Mouse (Mus musculus) kidney, embryonic 16.5 days (tissue): ENCODE data around the gene Gimap7. TPM values are rescaled to one million over a fixed set of nuclear protein-coding genes. Genes with fewer than 3 reads are reported as not detected.

Experiments
- ATAC-seq: fragments of 200-750 bp; cut with Nextera tagmentation; 2 replicates; pipeline ENCODE4 v1.8.0; 2017; ENCODE audit warnings: moderate TSS enrichment; ENCODE audit not compliant: low FRiP score, low TSS enrichment
- H3K27ac ChIP-seq: fragments of 300-500 bp; sonication (generic); 2 replicates; pipeline ENCODE4 v1.5.1; 2014; ENCODE audit warnings: low read length
- H3K27me3 ChIP-seq: fragments of 300-500 bp; sonication (generic); 2 replicates; pipeline ENCODE4 v1.6.1; 2014; ENCODE audit warnings: low read length, control low read depth, mixed read lengths; ENCODE audit not compliant: insufficient read depth
- H3K36me3 ChIP-seq: fragments of 300-500 bp; sonication (generic); 2 replicates; pipeline ENCODE4 v1.6.1; 2014; ENCODE audit warnings: low read length, control low read depth, mixed read lengths; ENCODE audit not compliant: insufficient read depth
- H3K4me1 ChIP-seq: fragments of 300-500 bp; sonication (generic); 2 replicates; pipeline ENCODE4 v1.6.1; 2014; ENCODE audit warnings: low read length, control low read depth, mixed read lengths; ENCODE audit not compliant: insufficient read depth
- H3K4me2 ChIP-seq: fragments of 300-500 bp; sonication (generic); replicated peaks from 2 replicates; pipeline ENCODE4 v1.6.1; 2014; ENCODE audit warnings: low read depth, low read length
- H3K4me3 ChIP-seq: fragments of 300-500 bp; sonication (generic); 2 replicates; pipeline ENCODE4 v1.5.1; 2014; ENCODE audit warnings: mild to moderate bottlenecking, low read length
- H3K9ac ChIP-seq: fragments of 300-500 bp; sonication (generic); replicated peaks from 2 replicates; pipeline ENCODE4 v1.6.1; 2014; ENCODE audit warnings: low read length
- H3K9me3 ChIP-seq: fragments of 300-500 bp; sonication (generic); 2 replicates; pipeline ENCODE4 v1.6.1; 2016; ENCODE audit warnings: low read length, control low read depth
- WGBS: fragments of 180-500 bp; shearing (Covaris S2); extraction: QIAGEN DNeasy Blood & Tissue Kit; methylation state at CpG from one replicate; pipeline ENCODE4 v1.1.7; 2014; 5-methylcytosine and 5-hydroxymethylcytosine counted together
- polyA plus RNA-seq: library from polyadenylated mRNA; unstranded; fragments of >200 nt; fragmentation: Nextera tagmentation; extraction: Ambion mirVana; gene quantifications from 2 replicates; pipeline ENCODE4 v1.2.1, GENCODE M21; 2015

The Gimap7 gene
- polyA plus RNA-seq = not detected in 2 replicates

DNA sequence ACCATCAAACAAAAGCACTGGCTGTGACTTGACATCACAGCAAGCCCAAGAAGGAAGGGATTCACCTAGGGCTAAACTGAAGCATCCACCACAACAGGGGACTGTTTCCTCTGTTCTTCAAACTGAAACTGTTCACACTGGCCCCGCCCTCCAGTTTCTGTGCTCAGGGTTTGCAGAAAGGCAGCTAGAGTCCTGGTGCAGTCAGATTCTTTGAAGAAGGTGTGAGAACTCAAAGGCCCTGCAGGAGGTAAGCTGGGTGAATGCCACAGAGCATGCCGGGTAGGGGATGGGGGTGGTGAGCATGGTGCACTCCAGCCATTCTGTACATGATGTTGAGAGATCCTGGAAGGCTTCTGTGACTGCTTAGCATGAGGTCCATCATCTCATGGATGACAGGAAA lies at the start of gene Gimap7, which contains the start of gene Gm28053:
TSS of gene Gimap7 (plus strand) at position 167 of the 400 bp plus-strand sequence.
TSS of gene Gm28053 (plus strand) at position 153 of the 400 bp plus-strand sequence.
- no peak within 1 kb of the TSS for H3K9ac ChIP-seq
- no peak within 1 kb of the TSS for H3K4me2 ChIP-seq
- no peaks in the 10 kb centered on the region for H3K27me3 ChIP-seq
- 58% methylated on average over 2 of the region's 2 CpGs for WGBS
- ATAC-seq = no peak
- no peaks in the 10 kb centered on the region for H3K9me3 ChIP-seq
- no peak within 1 kb of the TSS for H3K27ac ChIP-seq
- H3K4me1 ChIP-seq = no peaks in the 10 kb centered on the region
- H3K36me3 ChIP-seq = no peaks in the 10 kb centered on the region
- no peak within 1 kb of the TSS for H3K4me3 ChIP-seq

DNA sequence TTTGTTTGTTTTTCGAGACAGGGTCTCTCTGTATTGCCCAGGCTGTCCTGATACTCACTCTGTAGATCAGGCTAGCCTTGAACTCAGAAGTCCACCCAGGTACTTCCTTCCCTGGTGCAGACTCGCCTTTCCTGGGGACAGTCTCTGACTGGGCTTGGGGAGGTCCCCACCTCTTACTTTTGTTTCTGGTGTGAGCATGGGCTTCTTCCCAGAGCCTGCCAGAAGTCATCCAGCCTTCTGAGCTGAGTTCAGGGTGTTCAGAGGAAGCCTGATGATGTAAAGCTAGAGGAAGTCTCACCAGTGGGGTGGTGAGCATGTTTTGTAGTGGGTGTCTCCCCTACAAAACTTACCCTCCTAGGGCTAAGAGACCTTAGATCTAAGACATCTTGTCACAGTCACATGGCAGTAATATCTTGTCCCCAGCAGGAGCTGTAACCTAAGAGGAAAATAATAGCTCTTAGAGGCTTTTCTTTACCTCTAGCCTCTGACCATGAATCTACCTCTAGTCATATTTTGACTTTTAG lies 48.9 kb upstream of the Gimap7 start:
- Histone ChIP-seq H3K4me2 (no peak overlapping the region), H3K27ac (no peak overlapping the region), H3K9me3 (no peaks in the 10 kb centered on the region), H3K4me3 (no peak overlapping the region), H3K36me3 (no peaks in the 10 kb centered on the region), H3K9ac (no peak overlapping the region), H3K4me1 (no peaks in the 10 kb centered on the region), H3K27me3 (no peaks in the 10 kb centered on the region)
- 79% methylated on average over 2 of the region's 2 CpGs for WGBS
- no peak for ATAC-seq

DNA sequence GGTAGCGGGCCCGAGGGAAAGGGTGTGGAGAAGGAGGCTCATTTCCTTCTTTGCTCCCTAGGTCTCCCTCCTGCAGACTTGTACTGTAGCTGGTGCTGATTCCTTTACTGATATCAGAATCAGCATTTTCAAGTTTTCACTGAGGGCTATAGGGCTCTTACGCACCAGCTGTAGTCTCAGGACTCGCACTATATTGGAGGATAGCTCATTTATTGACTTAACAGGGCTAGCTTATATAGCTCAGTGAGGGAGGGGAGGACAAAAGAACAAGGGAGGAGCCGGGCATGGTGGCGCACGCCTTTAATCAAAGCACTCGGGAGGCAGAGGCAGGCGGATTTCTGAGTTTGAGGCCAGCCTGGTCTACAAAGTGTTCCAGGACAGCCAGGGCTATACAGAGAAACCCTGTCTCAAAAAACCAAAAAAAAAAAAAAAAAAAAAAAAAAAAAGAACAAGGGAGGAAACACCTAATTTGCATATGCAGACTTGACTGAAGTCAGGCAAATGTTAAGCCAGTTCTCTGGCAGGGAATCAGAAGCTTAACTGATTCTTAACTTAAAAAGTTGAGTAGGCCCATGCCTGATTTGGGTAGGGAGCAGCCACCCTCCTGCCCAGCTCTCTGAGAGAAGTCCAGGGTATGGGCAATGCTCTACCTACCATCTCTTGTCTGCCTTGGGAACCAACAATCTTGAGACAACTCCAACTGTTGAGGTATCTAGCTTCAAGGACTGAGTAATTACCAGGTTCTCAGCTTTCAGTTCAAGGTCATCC lies 43.9 kb upstream of the Gimap7 start:
- Histone ChIP-seq H3K9me3 (no peaks in the 10 kb centered on the region), H3K27me3 (no peaks in the 10 kb centered on the region), H3K4me1 (no peaks in the 10 kb centered on the region; the same call in 1 of the 2 replicates), H3K4me2 (no peak overlapping the region), H3K9ac (no peak overlapping the region), H3K36me3 (0 out of 2 replicates have a peak, but pooled peaks cover 5% of the 10 kb centered on the region), H3K4me3 (no peak overlapping the region), H3K27ac (no peak overlapping the region)
- WGBS = 95% methylated on average over 9 of the region's 9 CpGs
- ATAC-seq = no peak

DNA sequence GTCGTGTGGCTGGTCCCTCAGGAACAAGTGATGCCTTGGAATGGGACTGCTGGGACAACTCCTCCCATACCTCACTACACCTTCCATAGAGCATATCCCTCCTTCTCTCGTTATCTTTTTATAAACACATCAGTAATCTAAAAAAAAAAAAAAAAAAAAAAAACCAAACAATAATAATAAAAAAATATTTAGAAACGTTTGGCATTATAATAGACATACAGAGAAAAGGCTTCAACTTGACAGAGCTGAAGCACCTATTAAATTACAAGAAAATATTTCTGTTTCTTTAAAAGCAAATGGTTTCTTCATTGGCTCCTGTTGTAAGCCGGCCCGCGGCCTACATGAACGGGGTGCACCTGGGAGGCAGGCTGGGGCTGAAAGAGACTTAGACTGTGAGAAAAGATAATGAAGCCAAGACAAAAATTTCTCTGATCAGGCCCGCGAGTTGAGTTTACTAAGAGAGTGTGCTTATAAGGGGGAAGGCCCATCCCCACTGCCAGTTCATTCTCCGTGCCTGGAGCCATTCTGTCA lies 43.0 kb upstream of the Gimap7 start:
- H3K4me2 ChIP-seq = peak overlapping the region; percentile 45
- WGBS = 52% methylated on average over 10 of the region's 10 CpGs
- H3K9me3 ChIP-seq = no peaks in the 10 kb centered on the region
- no peaks in the 10 kb centered on the region; the same call in 1 of the 2 replicates for H3K4me1 ChIP-seq
- H3K9ac ChIP-seq = peak overlapping the region; percentile 13; the same call in 1 of the 2 replicates
- peak overlapping the region; percentile 6; the same call in 1 of the 2 replicates for H3K27ac ChIP-seq
- H3K36me3 ChIP-seq = 0 out of 2 replicates have a peak, but pooled peaks cover 5% of the 10 kb centered on the region
- no peaks in the 10 kb centered on the region for H3K27me3 ChIP-seq
- 0 out of 2 replicates have a peak, but pooled peaks have one; percentile 9 for ATAC-seq
- peak overlapping the region; percentile 34 for H3K4me3 ChIP-seq

DNA sequence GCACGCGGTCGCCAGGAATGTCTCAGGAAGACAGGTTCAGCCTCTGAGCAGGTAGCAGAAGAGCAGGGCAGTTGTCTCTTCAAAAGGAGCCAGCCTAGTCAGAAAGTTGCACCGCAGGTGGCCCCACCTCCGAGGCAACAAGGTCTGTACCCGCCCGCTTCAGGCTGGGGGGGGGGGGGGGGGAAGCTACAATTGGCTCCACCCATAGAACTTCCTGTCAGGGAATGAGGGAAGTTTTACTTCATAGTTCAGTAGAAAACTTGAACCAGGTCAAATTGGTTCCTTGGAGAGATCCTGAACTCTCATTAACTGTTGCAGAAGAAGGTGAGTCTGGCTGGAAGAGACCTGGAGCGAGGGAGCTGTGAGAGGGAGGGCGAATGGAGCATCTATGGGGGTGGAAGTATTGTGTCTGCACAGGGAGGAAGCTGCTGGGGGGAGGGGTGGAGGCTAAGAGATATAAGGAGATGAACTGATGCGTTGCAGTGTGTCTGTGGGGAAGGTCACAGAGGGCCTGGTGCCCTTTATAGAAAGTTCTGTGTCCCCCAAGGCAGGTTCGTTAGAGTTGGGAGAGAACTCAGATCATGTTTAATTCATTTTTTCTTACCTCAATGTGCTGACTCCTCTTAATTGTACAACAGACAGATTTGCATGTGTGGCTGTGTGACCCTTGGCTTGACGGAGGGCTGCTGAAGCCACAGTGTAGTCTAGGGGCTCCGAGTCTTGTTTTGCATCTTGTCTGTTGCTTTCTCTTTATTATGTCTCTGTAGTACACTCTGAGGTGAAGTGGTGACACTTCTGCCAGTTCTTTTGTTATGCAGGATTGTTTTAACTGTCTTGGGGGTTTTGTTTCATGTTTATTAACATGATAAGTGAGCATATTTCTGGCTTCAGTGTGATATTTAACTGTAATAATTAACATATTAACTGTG lies 42.2 kb upstream of the Gimap7 start, which contains the start of gene Gimap9:
TSS of gene Gimap9 (plus strand) at position 199 of the 929 bp plus-strand sequence.
- Histone ChIP-seq H3K36me3 (0 out of 2 replicates have a peak, but pooled peaks cover 5% of the 10 kb centered on the region), H3K4me1 (no peaks in the 10 kb centered on the region; the same call in 1 of the 2 replicates), H3K4me3 (peak within 1 kb of the TSS; percentile 34), H3K9me3 (no peaks in the 10 kb centered on the region), H3K4me2 (peak within 1 kb of the TSS; percentile 45), H3K27me3 (no peaks in the 10 kb centered on the region), H3K27ac (peak within 1 kb of the TSS; percentile 6; the same call in 1 of the 2 replicates), H3K9ac (peak within 1 kb of the TSS; percentile 17)
- WGBS = 27% methylated on average over 13 of the region's 13 CpGs
- peak; percentile 70; the same call in 1 of the 2 replicates for ATAC-seq

DNA sequence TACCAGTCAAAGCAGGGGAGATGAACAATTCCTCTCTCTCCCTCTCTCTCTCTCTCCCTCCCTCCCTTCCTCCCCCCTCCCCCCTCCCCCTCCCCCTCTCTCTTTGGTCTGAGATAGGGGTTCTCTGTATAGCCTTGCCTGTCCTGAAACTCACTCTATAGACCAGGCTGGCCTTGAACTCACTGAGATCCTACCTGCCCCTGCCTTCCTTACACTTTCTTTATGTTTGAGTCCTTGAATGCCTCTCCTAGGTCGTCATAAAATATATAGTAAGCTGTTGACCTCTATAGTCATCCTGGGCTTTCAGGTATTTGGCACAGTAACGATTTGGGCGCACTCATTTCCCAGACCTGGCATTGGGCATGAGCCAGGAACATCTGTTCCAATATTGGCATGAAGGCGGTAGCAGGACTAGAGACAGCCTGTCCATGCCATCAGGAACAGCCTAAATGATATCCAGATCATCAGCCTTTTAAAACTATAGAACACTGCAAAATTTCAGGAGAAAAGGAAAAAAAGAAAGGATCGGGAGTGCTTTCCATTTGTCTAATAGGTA lies 41.5 kb upstream of the Gimap7 start:
- 83% methylated on average over 5 of the region's 5 CpGs for WGBS
- Histone ChIP-seq H3K27me3 (no peaks in the 10 kb centered on the region), H3K4me1 (no peaks in the 10 kb centered on the region; the same call in 1 of the 2 replicates), H3K9me3 (no peaks in the 10 kb centered on the region), H3K4me2 (peak overlapping the region; percentile 45), H3K9ac (no peak overlapping the region), H3K27ac (no peak overlapping the region), H3K36me3 (0 out of 2 replicates have a peak, but pooled peaks cover 5% of the 10 kb centered on the region), H3K4me3 (no peak overlapping the region; the same call in 1 of the 2 replicates)
- no peak for ATAC-seq

DNA sequence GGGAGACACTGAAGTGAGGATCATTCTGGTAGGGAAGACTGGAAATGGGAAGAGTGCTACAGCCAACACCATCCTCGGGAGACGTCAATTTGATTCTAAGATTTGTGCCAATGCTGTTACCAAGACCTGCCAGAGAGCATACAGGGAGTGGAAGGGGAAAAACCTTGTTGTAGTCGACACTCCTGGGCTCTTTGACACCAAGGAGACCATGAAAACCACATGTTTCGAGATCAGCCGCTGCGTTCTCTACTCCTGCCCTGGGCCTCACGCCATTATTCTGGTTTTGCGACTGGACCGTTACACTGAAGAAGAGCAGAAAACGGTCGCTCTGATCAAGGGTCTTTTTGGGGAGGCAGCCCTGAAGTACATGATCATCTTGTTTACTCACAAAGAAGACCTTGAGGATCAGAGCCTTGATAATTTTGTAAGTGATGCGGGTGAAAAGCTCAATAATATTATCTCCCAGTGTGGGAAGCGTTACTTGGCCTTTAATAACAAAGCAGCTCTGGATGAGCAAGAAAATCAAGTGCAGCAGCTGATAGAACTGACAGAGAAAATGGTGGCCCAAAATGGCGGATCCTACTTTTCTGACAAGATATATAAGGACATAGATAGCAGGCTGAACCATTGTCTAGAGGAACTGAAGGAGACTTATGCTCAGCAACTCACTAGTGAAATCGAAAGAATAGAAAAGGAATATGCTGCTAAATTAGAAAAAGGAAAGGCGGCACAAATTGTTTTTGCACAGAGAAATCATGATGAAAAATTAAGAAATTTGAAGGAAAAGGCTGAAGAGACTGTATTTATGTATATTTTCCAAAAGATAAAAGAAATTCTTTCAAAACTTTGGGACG lies 40.7 kb upstream of the Gimap7 start:
- Histone ChIP-seq H3K27me3 (no peaks in the 10 kb centered on the region), H3K27ac (no peak overlapping the region), H3K9me3 (no peaks in the 10 kb centered on the region), H3K4me2 (no peak overlapping the region), H3K4me3 (no peak overlapping the region), H3K4me1 (no peaks in the 10 kb centered on the region; the same call in 1 of the 2 replicates), H3K36me3 (0 out of 2 replicates have a peak, but pooled peaks cover 5% of the 10 kb centered on the region), H3K9ac (no peak overlapping the region)
- 94% methylated on average over 17 of the region's 17 CpGs for WGBS
- ATAC-seq = no peak

DNA sequence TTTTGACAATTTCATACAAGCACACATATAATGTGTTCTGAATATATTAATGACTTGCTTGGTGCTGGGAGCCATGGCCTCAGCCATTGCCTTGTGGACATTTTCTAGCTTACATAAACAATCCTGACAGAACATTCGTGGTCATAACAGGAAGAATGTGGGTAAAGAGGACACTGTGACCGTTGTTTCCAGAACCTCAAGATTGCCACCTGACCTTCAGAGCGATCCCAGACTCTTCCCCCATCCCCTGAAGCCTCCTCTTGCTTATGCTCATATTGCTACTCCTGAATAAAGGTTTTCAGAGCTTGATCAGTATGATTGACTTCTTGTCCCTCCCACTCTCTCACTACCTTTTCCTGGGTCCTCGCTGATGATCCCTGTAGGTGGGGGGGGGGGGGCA lies 40.0 kb upstream of the Gimap7 start:
- Histone ChIP-seq H3K27ac (no peak overlapping the region), H3K4me1 (no peaks in the 10 kb centered on the region; the same call in 1 of the 2 replicates), H3K36me3 (0 out of 2 replicates have a peak, but pooled peaks cover 5% of the 10 kb centered on the region), H3K9me3 (no peaks in the 10 kb centered on the region), H3K9ac (no peak overlapping the region), H3K4me2 (no peak overlapping the region), H3K27me3 (no peaks in the 10 kb centered on the region), H3K4me3 (no peak overlapping the region)
- no peak for ATAC-seq
- WGBS = 78% methylated on average over 4 of the region's 4 CpGs
